In genomic region chr16:78199252-78199651, GRCm38 (mm10) we compare ENCODE assay signal across 10 mouse cellular contexts.
DNase-seq lines count a peak whose midpoint lies in the region; ATAC-seq and TF ChIP-seq lines count a peak whose summit lies in the region.
"Had no signal": no experiment of that assay in that cellular context is flagged by ENCODE, and none has a peak within 500 bp of the region (broad histone marks: within the 10 kb centered on the region; RNA-seq: fewer than 3 reads in every experiment).

No protein-coding gene starts in this region.

- H3K4me2 ChIP-seq in heart, embryonic 11.5 days, result peak overlapping the region; percentile 29; the same call in 1 of the 2 replicates
- no peak overlapping the region for H3K4me2 ChIP-seq in kidney, postnatal 0 days (ENCODE audit: low read length)
- H3K4me2 ChIP-seq: liver, embryonic 11.5 days had no signal

- H3K9ac ChIP-seq in heart, embryonic 11.5 days (ENCODE audit: low read depth, low read length), result no peak overlapping the region
- H3K9ac ChIP-seq in kidney, postnatal 0 days (ENCODE audit: low read depth, low read length), result no peak overlapping the region

- TF ChIP-seq CTCF in kidney, postnatal 0 days (IDR thresholded peaks at IDR 0.05; ENCODE audit: low read depth), result no peak

- WGBS in heart, embryonic 11.5 days (ENCODE audit: insufficient replicate concordance), result 69% methylated on average over 10 of the region's 10 CpGs
- WGBS in kidney, postnatal 0 days, result 76% methylated on average over 10 of the region's 10 CpGs

- no peaks in the 10 kb centered on the region for H3K4me1 ChIP-seq in heart, embryonic 11.5 days (ENCODE audit: control insufficient read depth, insufficient read depth, low read length)
- H3K4me1 ChIP-seq in kidney, postnatal 0 days (replicated peaks; ENCODE audit: insufficient read depth, low read length), result no peaks in the 10 kb centered on the region

- H3K9me3 ChIP-seq in heart, embryonic 11.5 days (replicated peaks; ENCODE audit: control insufficient read depth, low read length), result no peaks in the 10 kb centered on the region
- H3K9me3 ChIP-seq in kidney, postnatal 0 days (replicated peaks; ENCODE audit: low read length), result no peaks in the 10 kb centered on the region

- no peak for DNase-seq in heart, adult 11 months
- DNase-seq in kidney, postnatal 0 days (ENCODE audit: low spot score), result no peak
- DNase-seq in kidney, postnatal 14 days, result no peak
- DNase-seq in thymus, postnatal 14 days, result peak; percentile 11
- no peak for DNase-seq in thymus, adult 18-20 months
- DNase-seq in cerebellum, postnatal 10 days, result no peak

- H3K36me3 ChIP-seq in heart, embryonic 11.5 days (ENCODE audit: control insufficient read depth, insufficient read depth, low read length), result no peaks in the 10 kb centered on the region
- no peaks in the 10 kb centered on the region for H3K36me3 ChIP-seq in kidney, postnatal 0 days (ENCODE audit: insufficient read depth, low read length)

- no peaks in the 10 kb centered on the region for H3K27me3 ChIP-seq in heart, embryonic 11.5 days (ENCODE audit: control insufficient read depth, insufficient read depth, low read length)
- H3K27me3 ChIP-seq in kidney, postnatal 0 days (ENCODE audit: insufficient read depth, low read length), result no peaks in the 10 kb centered on the region

- no peak overlapping the region for H3K4me3 ChIP-seq in heart, embryonic 11.5 days (ENCODE audit: low read depth, low read length)
- H3K4me3 ChIP-seq in kidney, postnatal 0 days (replicated peaks; ENCODE audit: low read depth, low read length), result no peak overlapping the region

- no peak overlapping the region for H3K27ac ChIP-seq in heart, embryonic 11.5 days (ENCODE audit: low read depth, low read length)
- H3K27ac ChIP-seq in kidney, postnatal 0 days, result no peak overlapping the region

- ATAC-seq in heart, embryonic 11.5 days (replicated peaks; ENCODE audit: insufficient number of reproducible peaks, low FRiP score, low TSS enrichment), result no peak
- 0 out of 2 replicates have a peak, but pooled peaks have one; percentile 29 for ATAC-seq in kidney, postnatal 0 days (replicated peaks; ENCODE audit: low FRiP score, low read depth)
- ATAC-seq in erythroid progenitor cell, adult 5-6 weeks (replicated peaks; ENCODE audit: low FRiP score, poor library complexity, severe bottlenecking), result no peak
- ATAC-seq: Patski had no signal
